ENCODE assay signal across 9 mouse cellular contexts in the genomic region with DNA sequence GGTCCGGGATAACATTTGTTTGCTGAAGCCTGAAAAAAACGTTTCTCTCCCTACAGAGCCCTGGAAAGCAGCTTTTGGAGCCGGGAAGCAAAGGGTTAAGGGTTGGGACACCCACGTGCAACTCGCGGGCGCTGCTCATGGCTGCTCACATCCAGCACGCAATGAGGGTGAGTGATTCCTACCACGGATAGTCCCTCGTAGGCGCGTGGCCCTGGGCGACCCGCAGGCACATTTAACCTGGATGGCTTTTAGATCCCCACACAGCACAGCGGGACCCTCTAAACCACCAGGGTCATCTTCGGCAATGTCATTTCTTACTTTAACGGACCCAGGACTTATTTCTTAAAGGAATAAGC. TPM values are rescaled to one million over a fixed set of nuclear protein-coding genes. Genes with fewer than 3 reads are reported as not detected.
A peak's percentile ranks its signal among the peaks of the same experiment; 100 is the strongest.
DNase-seq lines count a peak whose midpoint lies in the region; ATAC-seq and TF ChIP-seq lines count a peak whose summit lies in the region.
"Had no signal": no experiment of that assay in that cellular context is flagged by ENCODE, and none has a peak within 500 bp of the region (broad histone marks: within the 10 kb centered on the region; RNA-seq: fewer than 3 reads in every experiment).

No protein-coding gene starts in this region.

- peaks cover 63% of the 10 kb centered on the region for H3K27me3 ChIP-seq in lung, embryonic 15.5 days
- H3K27me3 ChIP-seq in neural tube, embryonic 11.5 days (ENCODE audit: control insufficient read depth, insufficient read depth, low read length) = peaks cover 41% of the 10 kb centered on the region

- TF ChIP-seq POLR2A in lung, adult 2 months (IDR thresholded peaks at IDR 0.05; ENCODE audit: borderline replicate concordance, extremely low read depth, low read depth, low read length) = no peak

- ATAC-seq in lung, embryonic 15.5 days (ENCODE audit: borderline replicate concordance, extremely low read depth, low FRiP score, low TSS enrichment) = peak; percentile 39; the same call in 1 of the 2 replicates
- ATAC-seq in neural tube, embryonic 11.5 days (ENCODE audit: insufficient read depth, low FRiP score, low TSS enrichment) = no peak

- DNase-seq in lung, adult 2 months = no peak
- DNase-seq in embryo, embryonic 10.5 days (ENCODE audit: low spot score) = peak; percentile 47
- peak; percentile 10 for DNase-seq in heart, postnatal 4 days
- DNase-seq in left cerebral cortex, postnatal 14 days (ENCODE audit: low spot score in 2 of 2) = peak; percentile 77 to 82
- DNase-seq in neural tube, embryonic 11.5 days (ENCODE audit: low spot score) = peak; percentile 51
- DNase-seq in thymus, postnatal 25 days = no peak
- DNase-seq in thymus, postnatal 36 days = no peak

- no peaks in the 10 kb centered on the region for H3K36me3 ChIP-seq in lung, embryonic 15.5 days
- H3K36me3 ChIP-seq in neural tube, embryonic 11.5 days (ENCODE audit: control insufficient read depth, insufficient read depth, low read length) = no peaks in the 10 kb centered on the region

- intact Hi-C loops in left cerebral cortex, postnatal 14 days (cut with DNase I) = no loop called here

- H3K4me2 ChIP-seq in lung, embryonic 15.5 days = peak overlapping the region; percentile 79
- peak overlapping the region; percentile 75 for H3K4me2 ChIP-seq in neural tube, embryonic 11.5 days (ENCODE audit: low read depth)

- no peaks in the 10 kb centered on the region for H3K9me3 ChIP-seq in lung, embryonic 15.5 days
- H3K9me3 ChIP-seq in neural tube, embryonic 11.5 days (ENCODE audit: control insufficient read depth, low read length) = no peaks in the 10 kb centered on the region

- peak overlapping the region; percentile 43 for H3K4me3 ChIP-seq in lung, embryonic 15.5 days
- no peak overlapping the region for H3K4me3 ChIP-seq in lung, adult 2 months (replicated peaks; ENCODE audit: extremely low read depth, low read depth, low read length)
- peak overlapping the region; percentile 44 for H3K4me3 ChIP-seq in neural tube, embryonic 11.5 days (ENCODE audit: low read depth, low read length)

- no peak overlapping the region for H3K27ac ChIP-seq in lung, embryonic 15.5 days
- H3K27ac ChIP-seq in neural tube, embryonic 11.5 days (ENCODE audit: low read depth, low read length) = no peak overlapping the region

- peaks cover 12% of the 10 kb centered on the region for H3K4me1 ChIP-seq in lung, embryonic 15.5 days
- no peaks in the 10 kb centered on the region for H3K4me1 ChIP-seq in lung, adult 2 months (ENCODE audit: control insufficient read depth, insufficient read depth, low read length)
- no peaks in the 10 kb centered on the region for H3K4me1 ChIP-seq in neural tube, embryonic 11.5 days (ENCODE audit: control insufficient read depth, insufficient read depth, low read length)

- H3K9ac ChIP-seq in lung, embryonic 15.5 days = 0 out of 2 replicates have a peak overlapping the region, but pooled peaks have one; percentile 19
- H3K9ac ChIP-seq in neural tube, embryonic 11.5 days (ENCODE audit: low read length) = no peak overlapping the region; the same call in 1 of the 2 replicates

- no peak for TF ChIP-seq CTCF in lung, adult 2 months (IDR thresholded peaks at IDR 0.05; ENCODE audit: insufficient read depth, low read length)

- under 1% methylated on average over 17 of the region's 17 CpGs for WGBS in lung, embryonic 15.5 days
- WGBS in lung, adult 2 months = 2% methylated on average over 17 of the region's 17 CpGs
- WGBS in neural tube, embryonic 11.5 days = 2% methylated on average over 17 of the region's 17 CpGs

RNA-seq across cellular contexts. Expression of gene Jakmip3, which starts 0.3 kb away (rescaled TPM):
- polyA plus RNA-seq in lung, embryonic 15.5 days (2015; fragmentation: Nextera tagmentation; extraction: Ambion mirVana) = 0.08 and 0.15 TPM in 2 replicates
- 0.06 TPM in 1 of 2 replicates, not detected in the other for polyA plus RNA-seq in lung, adult 2 months (2012; rRNA removed)
- total RNA-seq in heart, postnatal 4 days (2021) = under 1 TPM in 1 of 2 experiments, not detected in 1; 0.27 TPM
- 10 to 100 TPM; 42.1 to 44.0 TPM for total RNA-seq in left cerebral cortex, postnatal 14 days (2021)
- 2.7 and 3.5 TPM in 2 replicates for polyA plus RNA-seq in neural tube, embryonic 11.5 days (2014; fragmentation: Nextera tagmentation; extraction: Ambion mirVana)
- total RNA-seq: liver, adult 2 months had no signal

RNA-seq across cellular contexts. Expression of gene Bnip3, which starts 30.9 kb away (rescaled TPM):
- 109 and 120 TPM in 2 replicates for polyA plus RNA-seq in lung, embryonic 15.5 days (2015; fragmentation: Nextera tagmentation; extraction: Ambion mirVana)
- polyA plus RNA-seq in lung, adult 2 months (2012; rRNA removed) = 20.1 and 21.5 TPM in 2 replicates
- total RNA-seq in heart, postnatal 4 days (2021) = 10 to 100 TPM; 73.5 to 81.4 TPM
- 100 to 1,000 TPM; 130 to 134 TPM for total RNA-seq in left cerebral cortex, postnatal 14 days (2021)
- 87.2 and 89.2 TPM in 2 replicates for polyA plus RNA-seq in neural tube, embryonic 11.5 days (2014; fragmentation: Nextera tagmentation; extraction: Ambion mirVana)

Comparison
In these comparisons a context has a peak if more than half of its experiments do, and no peak if none do; other contexts are left out.
1. DNase-seq: peak in embryo, embryonic 10.5 days (single experiment), heart, postnatal 4 days (single experiment), left cerebral cortex, postnatal 14 days (2 of 2) and neural tube, embryonic 11.5 days (single experiment); none in lung, adult 2 months (single experiment), thymus, postnatal 25 days (single experiment) and thymus, postnatal 36 days (0 of 2).